Mouse (Mus musculus): ENCODE data around the gene Capn8. TPM values are rescaled to one million over a fixed set of nuclear protein-coding genes. Genes with fewer than 3 reads are reported as not detected.

Gene Capn8
- polyA plus RNA-seq, 1 experiment from 2014 or later, result 0.05 TPM

- Histone ChIP-seq H3K9me3 (replicated peaks; ENCODE audit: control insufficient read depth, low read length) (no peaks in the 10 kb centered on the region), H3K27me3 (ENCODE audit: control insufficient read depth, insufficient read depth, low read depth, low read length) (no peaks in the 10 kb centered on the region), H3K36me3 (ENCODE audit: control insufficient read depth, insufficient read depth) (no peaks in the 10 kb centered on the region), H3K9ac (ENCODE audit: low read depth, low read length) (no peak overlapping the region), H3K27ac (ENCODE audit: low read length) (no peak overlapping the region), H3K4me2 (ENCODE audit: low read depth, low read length) (no peak overlapping the region), H3K4me1 (ENCODE audit: control insufficient read depth, low read depth, low read length) (peaks cover 2% of the 10 kb centered on the region; the same call in 1 of the 2 replicates), H3K4me3 (ENCODE audit: low read depth, low read length) (no peak overlapping the region)
- ATAC-seq (ENCODE audit: low read depth), result no peak
- WGBS (ENCODE audit: insufficient replicate concordance), result 53% methylated on average over 5 of the region's 5 CpGs
Observed at GRCm38 (mm10) chr1:182542110-182542509, 22.7 kb upstream of the Capn8 start.

DNA sequence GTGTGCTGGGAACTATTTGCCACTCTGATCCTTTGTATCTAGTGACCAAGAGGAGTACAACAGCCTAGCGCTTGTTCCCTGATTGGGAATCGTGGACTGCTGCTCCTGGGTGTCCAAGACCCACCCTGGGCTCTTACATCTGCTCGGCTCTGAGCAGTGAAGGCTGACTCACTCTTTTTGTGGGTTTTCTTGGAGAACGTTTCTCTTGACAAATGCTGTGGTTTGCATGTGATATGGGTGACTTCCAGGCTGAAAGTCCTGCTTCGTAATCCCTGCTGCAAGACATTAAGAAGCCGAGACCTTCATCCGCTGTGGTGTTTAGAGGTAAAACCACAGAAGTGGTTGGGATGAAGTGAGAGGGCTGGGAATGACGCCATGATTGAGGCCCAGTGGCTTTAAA, 21.7 kb upstream of the Capn8 start:
- Histone ChIP-seq H3K9me3 (replicated peaks; ENCODE audit: control insufficient read depth, low read length) (no peaks in the 10 kb centered on the region), H3K4me2 (ENCODE audit: low read depth, low read length) (no peak overlapping the region), H3K27me3 (ENCODE audit: control insufficient read depth, insufficient read depth, low read depth, low read length) (no peaks in the 10 kb centered on the region), H3K4me3 (ENCODE audit: low read depth, low read length) (no peak overlapping the region), H3K9ac (ENCODE audit: low read depth, low read length) (no peak overlapping the region), H3K27ac (ENCODE audit: low read length) (no peak overlapping the region), H3K4me1 (ENCODE audit: control insufficient read depth, low read depth, low read length) (peaks cover 2% of the 10 kb centered on the region; the same call in 1 of the 2 replicates), H3K36me3 (ENCODE audit: control insufficient read depth, insufficient read depth) (no peaks in the 10 kb centered on the region)
- WGBS (ENCODE audit: insufficient replicate concordance), result 31% methylated on average over 8 of the region's 8 CpGs
- no peak for ATAC-seq (ENCODE audit: low read depth)

DNA sequence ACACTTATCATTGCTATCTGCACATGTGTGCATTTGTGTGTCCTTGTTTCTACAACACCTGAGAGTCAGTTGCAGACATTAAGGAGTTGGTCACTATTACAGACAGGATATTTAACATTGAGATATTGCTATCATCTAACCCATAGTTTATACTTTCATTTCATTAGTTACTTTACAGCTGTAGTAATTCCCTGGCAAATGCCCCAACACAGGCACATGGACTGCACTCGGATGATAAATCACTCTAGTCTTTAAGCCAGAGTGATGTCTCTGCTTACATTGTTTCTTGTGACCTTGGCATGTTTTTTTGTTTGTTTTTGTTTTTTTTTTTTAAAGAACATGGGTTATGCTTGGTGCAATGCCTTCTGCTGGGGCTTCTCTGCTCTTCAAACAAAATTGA, 20.9 kb upstream of the Capn8 start:
- WGBS (ENCODE audit: insufficient replicate concordance), result 48% methylated on average over 1 of the region's 1 CpGs
- Histone ChIP-seq H3K9ac (ENCODE audit: low read depth, low read length) (no peak overlapping the region), H3K27me3 (ENCODE audit: control insufficient read depth, insufficient read depth, low read depth, low read length) (no peaks in the 10 kb centered on the region), H3K9me3 (replicated peaks; ENCODE audit: control insufficient read depth, low read length) (no peaks in the 10 kb centered on the region), H3K36me3 (ENCODE audit: control insufficient read depth, insufficient read depth) (no peaks in the 10 kb centered on the region), H3K4me1 (ENCODE audit: control insufficient read depth, low read depth, low read length) (peaks cover 2% of the 10 kb centered on the region; the same call in 1 of the 2 replicates), H3K4me2 (ENCODE audit: low read depth, low read length) (no peak overlapping the region), H3K4me3 (ENCODE audit: low read depth, low read length) (no peak overlapping the region), H3K27ac (ENCODE audit: low read length) (no peak overlapping the region)
- ATAC-seq (ENCODE audit: low read depth), result no peak

DNA sequence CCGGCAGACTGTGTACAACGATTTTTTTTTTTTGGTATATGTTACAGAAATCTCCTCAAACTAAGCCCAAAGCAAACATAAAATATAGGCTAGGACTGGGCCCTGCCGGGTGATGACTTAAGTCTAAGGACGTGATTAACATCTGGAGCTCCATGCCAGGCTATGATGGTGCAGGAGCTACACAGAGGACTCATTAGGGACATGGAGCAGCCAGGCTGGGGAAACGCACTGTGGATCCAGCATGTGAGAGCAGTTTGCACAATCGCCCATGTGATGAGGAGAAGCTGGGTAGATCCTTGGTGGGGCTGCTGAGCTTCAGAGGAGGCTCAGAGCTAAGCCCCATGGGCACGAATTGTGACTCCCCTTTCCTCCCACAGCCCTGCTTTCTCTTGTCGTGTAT, 14.0 kb upstream of the Capn8 start:
- Histone ChIP-seq H3K4me1 (ENCODE audit: control insufficient read depth, low read depth, low read length) (no peaks in the 10 kb centered on the region), H3K27ac (ENCODE audit: low read length) (no peak overlapping the region), H3K36me3 (ENCODE audit: control insufficient read depth, insufficient read depth) (no peaks in the 10 kb centered on the region), H3K9ac (ENCODE audit: low read depth, low read length) (no peak overlapping the region), H3K4me3 (ENCODE audit: low read depth, low read length) (no peak overlapping the region), H3K27me3 (ENCODE audit: control insufficient read depth, insufficient read depth, low read depth, low read length) (no peaks in the 10 kb centered on the region), H3K4me2 (ENCODE audit: low read depth, low read length) (no peak overlapping the region), H3K9me3 (replicated peaks; ENCODE audit: control insufficient read depth, low read length) (no peaks in the 10 kb centered on the region)
- no peak for ATAC-seq (ENCODE audit: low read depth)
- 61% methylated on average over 8 of the region's 8 CpGs for WGBS (ENCODE audit: insufficient replicate concordance)

GRCm38 (mm10) chr1:182553649-182554375, 11.0 kb upstream of the Capn8 start:
- Histone ChIP-seq H3K4me1 (ENCODE audit: control insufficient read depth, low read depth, low read length) (no peaks in the 10 kb centered on the region), H3K36me3 (ENCODE audit: control insufficient read depth, insufficient read depth) (no peaks in the 10 kb centered on the region), H3K9ac (ENCODE audit: low read depth, low read length) (no peak overlapping the region), H3K27ac (ENCODE audit: low read length) (no peak overlapping the region), H3K4me2 (ENCODE audit: low read depth, low read length) (no peak overlapping the region), H3K4me3 (ENCODE audit: low read depth, low read length) (no peak overlapping the region), H3K27me3 (ENCODE audit: control insufficient read depth, insufficient read depth, low read depth, low read length) (no peaks in the 10 kb centered on the region), H3K9me3 (replicated peaks; ENCODE audit: control insufficient read depth, low read length) (no peaks in the 10 kb centered on the region)
- WGBS (ENCODE audit: insufficient replicate concordance), result 54% methylated on average over 12 of the region's 12 CpGs
- ATAC-seq (ENCODE audit: low read depth), result no peak

DNA sequence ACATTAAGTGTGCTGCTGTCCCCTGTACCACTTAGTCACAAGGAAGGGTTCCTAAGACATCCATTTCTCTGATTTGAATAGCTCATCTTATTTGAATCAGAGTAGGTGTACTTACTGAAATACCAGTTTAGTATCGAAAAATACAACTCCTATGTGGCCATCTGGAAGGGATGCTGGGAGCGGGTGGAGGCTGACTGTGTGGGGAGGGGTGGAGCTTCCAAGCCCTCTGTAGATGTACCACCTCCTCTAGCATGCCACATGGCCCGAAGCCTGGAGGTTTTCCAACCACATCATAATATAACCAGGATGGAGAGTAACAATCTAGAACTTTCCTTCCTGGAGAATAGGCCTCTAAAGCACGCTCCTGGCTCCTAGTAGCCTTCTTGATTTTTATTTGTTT, 6.5 kb upstream of the Capn8 start:
- Histone ChIP-seq H3K9ac (ENCODE audit: low read depth, low read length) (no peak overlapping the region), H3K4me2 (ENCODE audit: low read depth, low read length) (no peak overlapping the region), H3K27me3 (ENCODE audit: control insufficient read depth, insufficient read depth, low read depth, low read length) (no peaks in the 10 kb centered on the region), H3K9me3 (replicated peaks; ENCODE audit: control insufficient read depth, low read length) (no peaks in the 10 kb centered on the region), H3K27ac (ENCODE audit: low read length) (no peak overlapping the region), H3K4me3 (ENCODE audit: low read depth, low read length) (no peak overlapping the region), H3K4me1 (ENCODE audit: control insufficient read depth, low read depth, low read length) (no peaks in the 10 kb centered on the region; the same call in 1 of the 2 replicates), H3K36me3 (ENCODE audit: control insufficient read depth, insufficient read depth) (no peaks in the 10 kb centered on the region)
- no peak for ATAC-seq (ENCODE audit: low read depth)
- WGBS (ENCODE audit: insufficient replicate concordance), result 58% methylated on average over 4 of the region's 4 CpGs

DNA sequence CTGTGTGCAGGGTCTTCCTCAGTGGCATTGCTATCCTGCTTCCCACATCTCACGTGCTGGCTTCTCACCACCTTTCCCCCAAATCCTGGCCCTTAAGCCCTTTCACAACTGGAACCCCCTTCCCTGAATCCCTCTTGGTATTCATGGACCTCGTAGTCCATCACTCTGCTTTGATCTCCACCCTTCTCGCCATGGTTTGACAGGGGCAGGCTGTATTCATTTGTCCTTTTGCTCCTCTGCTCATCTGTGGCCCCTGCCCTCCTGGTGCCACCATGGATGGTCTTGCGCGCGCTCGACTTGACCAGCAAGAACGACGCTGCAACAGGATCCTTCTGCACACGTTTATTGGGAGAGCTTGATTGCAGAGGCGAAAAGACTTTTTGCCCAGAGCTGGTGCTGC, 5.3 kb upstream of the Capn8 start:
- Histone ChIP-seq H3K4me3 (ENCODE audit: low read depth, low read length) (no peak overlapping the region), H3K9me3 (replicated peaks; ENCODE audit: control insufficient read depth, low read length) (no peaks in the 10 kb centered on the region), H3K27ac (ENCODE audit: low read length) (no peak overlapping the region), H3K4me1 (ENCODE audit: control insufficient read depth, low read depth, low read length) (no peaks in the 10 kb centered on the region; the same call in 1 of the 2 replicates), H3K27me3 (ENCODE audit: control insufficient read depth, insufficient read depth, low read depth, low read length) (no peaks in the 10 kb centered on the region), H3K4me2 (ENCODE audit: low read depth, low read length) (no peak overlapping the region), H3K36me3 (ENCODE audit: control insufficient read depth, insufficient read depth) (no peaks in the 10 kb centered on the region), H3K9ac (ENCODE audit: low read depth, low read length) (no peak overlapping the region)
- WGBS (ENCODE audit: insufficient replicate concordance), result 81% methylated on average over 10 of the region's 11 CpGs
- ATAC-seq (ENCODE audit: low read depth), result no peak

DNA sequence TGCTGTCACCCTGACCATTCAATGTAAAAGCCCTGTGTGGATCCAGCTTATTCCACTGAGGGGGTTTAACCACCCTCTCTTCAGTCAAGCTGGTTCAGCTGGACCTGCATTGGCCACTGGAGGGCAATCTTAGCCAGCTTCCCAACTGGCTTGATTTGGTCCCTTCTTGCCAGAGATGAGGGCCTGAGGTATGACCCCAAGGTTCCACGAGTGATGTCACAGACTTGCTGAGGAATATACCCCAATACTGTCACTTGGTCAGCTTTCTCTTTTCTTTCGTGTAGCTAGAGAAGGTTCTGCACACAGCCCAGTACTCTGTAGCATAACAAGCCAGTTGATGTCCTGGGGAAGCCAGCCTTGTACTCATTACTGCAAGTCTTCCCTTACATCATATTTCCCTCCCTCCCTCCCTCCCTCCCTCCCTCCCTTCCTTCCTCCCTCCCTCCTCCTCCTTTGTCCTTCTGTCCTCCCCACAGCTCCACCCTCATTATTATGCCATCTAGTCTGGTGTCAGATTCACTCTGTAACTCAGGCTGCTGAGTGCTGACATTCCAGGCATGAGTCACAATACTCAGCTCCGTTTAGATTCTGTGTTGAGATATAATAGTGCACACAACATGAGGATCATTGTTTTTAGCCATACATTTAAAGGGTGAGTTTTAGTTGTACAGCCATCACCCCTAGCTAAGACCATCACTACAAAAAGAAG, 4.3 kb upstream of the Capn8 start:
- no peak for ATAC-seq (ENCODE audit: low read depth)
- H3K27ac ChIP-seq (ENCODE audit: low read length), result no peak overlapping the region
- no peaks in the 10 kb centered on the region for H3K36me3 ChIP-seq (ENCODE audit: control insufficient read depth, insufficient read depth)
- no peaks in the 10 kb centered on the region; the same call in 1 of the 2 replicates for H3K4me1 ChIP-seq (ENCODE audit: control insufficient read depth, low read depth, low read length)
- H3K9ac ChIP-seq (ENCODE audit: low read depth, low read length), result no peak overlapping the region
- H3K9me3 ChIP-seq (replicated peaks; ENCODE audit: control insufficient read depth, low read length), result no peaks in the 10 kb centered on the region
- WGBS (ENCODE audit: insufficient replicate concordance), result 18% methylated on average over 3 of the region's 3 CpGs
- no peaks in the 10 kb centered on the region for H3K27me3 ChIP-seq (ENCODE audit: control insufficient read depth, insufficient read depth, low read depth, low read length)
- H3K4me3 ChIP-seq (ENCODE audit: low read depth, low read length), result no peak overlapping the region
- no peak overlapping the region for H3K4me2 ChIP-seq (ENCODE audit: low read depth, low read length)

DNA sequence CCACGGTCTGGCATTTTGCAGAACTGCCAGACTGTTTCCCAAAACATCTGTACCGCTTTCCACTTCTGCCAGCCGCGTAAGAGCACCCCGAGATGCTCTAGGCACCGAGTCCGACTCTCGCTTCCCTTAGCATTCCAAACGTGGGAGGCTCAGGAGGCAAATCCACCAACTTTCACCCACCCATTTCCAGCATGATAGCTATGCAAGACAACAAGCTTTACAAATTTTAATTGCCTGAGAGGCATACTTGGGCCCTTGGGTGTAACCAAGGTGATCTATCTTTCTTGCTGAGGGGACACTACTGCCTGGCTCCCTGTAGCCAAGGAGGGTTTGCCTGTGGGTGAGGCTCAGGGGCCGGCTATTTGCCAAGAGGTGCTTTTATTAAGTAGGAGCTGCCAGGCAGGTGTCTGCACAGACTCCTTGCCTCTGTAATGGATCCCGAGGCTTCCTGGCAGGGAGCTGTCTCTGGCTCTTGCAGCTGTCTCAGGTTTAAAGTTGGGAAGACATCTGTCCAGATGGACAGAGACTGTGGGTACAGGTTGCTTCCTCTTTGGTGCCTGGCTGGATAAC, 2.8 kb upstream of the Capn8 start:
- no peaks in the 10 kb centered on the region for H3K9me3 ChIP-seq (replicated peaks; ENCODE audit: control insufficient read depth, low read length)
- ATAC-seq (ENCODE audit: low read depth), result no peak
- 60% methylated on average over 11 of the region's 11 CpGs for WGBS (ENCODE audit: insufficient replicate concordance)
- no peaks in the 10 kb centered on the region for H3K36me3 ChIP-seq (ENCODE audit: control insufficient read depth, insufficient read depth)
- H3K27me3 ChIP-seq (ENCODE audit: control insufficient read depth, insufficient read depth, low read depth, low read length), result no peaks in the 10 kb centered on the region
- H3K4me3 ChIP-seq (ENCODE audit: low read depth, low read length), result no peak overlapping the region
- no peaks in the 10 kb centered on the region; the same call in 1 of the 2 replicates for H3K4me1 ChIP-seq (ENCODE audit: control insufficient read depth, low read depth, low read length)
- H3K27ac ChIP-seq (ENCODE audit: low read length), result no peak overlapping the region
- H3K4me2 ChIP-seq (ENCODE audit: low read depth, low read length), result no peak overlapping the region
- no peak overlapping the region for H3K9ac ChIP-seq (ENCODE audit: low read depth, low read length)

Measured in liver, embryonic 16.5 days (tissue).